Mouse (Mus musculus) limb, embryonic 11.5 days (tissue): ENCODE measurements at regions not wholly inside any gene's neighbourhood (a gene's known extent, or its start where the extent isn't known, plus 50 kb on each side); places are given as distances from the start of the nearest gene placed in this dataset.
A peak's percentile ranks its signal among the peaks of the same experiment; 100 is the strongest.

Experiments used
- ATAC-seq: fragments of 200-750 bp; cut with Nextera tagmentation; 2 replicates; pipeline ENCODE4 v1.8.0; 2017; ENCODE audit warnings: low read depth; ENCODE audit not compliant: insufficient number of reproducible peaks, low FRiP score, low TSS enrichment
- DNase-seq: peaks from one replicate; pipeline ENCODE4 v3.0.0-alpha.2; 2015; ENCODE audit warnings: low spot score
- H3K27ac ChIP-seq: fragments of 300-500 bp; sonication (generic); replicated peaks from 2 replicates; pipeline ENCODE4 v1.5.1; 2014; ENCODE audit warnings: low read depth, mild to moderate bottlenecking, low read length
- H3K27me3 ChIP-seq: fragments of 300-500 bp; sonication (generic); 2 replicates; pipeline ENCODE4 v1.6.1; 2014; ENCODE audit warnings: mild to moderate bottlenecking, low read length, mixed read lengths; ENCODE audit not compliant: control insufficient read depth, insufficient read depth
- H3K36me3 ChIP-seq: fragments of 300-500 bp; sonication (generic); 2 replicates; pipeline ENCODE4 v1.6.1; 2014; ENCODE audit warnings: mild to moderate bottlenecking, low read length, moderate library complexity, mixed read lengths; ENCODE audit not compliant: control insufficient read depth, insufficient read depth
- H3K4me1 ChIP-seq: fragments of 300-500 bp; sonication (generic); 2 replicates; pipeline ENCODE4 v1.6.1; 2014; ENCODE audit warnings: low read length, mixed read lengths; ENCODE audit not compliant: control insufficient read depth, insufficient read depth
- H3K4me2 ChIP-seq: fragments of 300-500 bp; sonication (generic); 2 replicates; pipeline ENCODE4 v1.6.1; 2014; ENCODE audit warnings: low read depth, mild to moderate bottlenecking, moderate library complexity; ENCODE audit not compliant: severe bottlenecking
- H3K4me3 ChIP-seq: fragments of 300-500 bp; sonication (generic); 2 replicates; pipeline ENCODE4 v1.5.1; 2014; ENCODE audit warnings: low read depth, low read length
- H3K9ac ChIP-seq: fragments of 300-500 bp; sonication (generic); 2 replicates; pipeline ENCODE4 v1.6.1; 2014; ENCODE audit warnings: mild to moderate bottlenecking, low read length
- H3K9me3 ChIP-seq: fragments of 300-500 bp; sonication (generic); 2 replicates; pipeline ENCODE4 v1.6.1; 2016; ENCODE audit warnings: low read length; ENCODE audit not compliant: control insufficient read depth
- WGBS: fragments of 180-500 bp; shearing (Covaris S2); extraction: QIAGEN DNeasy Blood & Tissue Kit; methylation state at CpG from one replicate; pipeline ENCODE4 v1.1.7; 2014; 5-methylcytosine and 5-hydroxymethylcytosine counted together

DNA sequence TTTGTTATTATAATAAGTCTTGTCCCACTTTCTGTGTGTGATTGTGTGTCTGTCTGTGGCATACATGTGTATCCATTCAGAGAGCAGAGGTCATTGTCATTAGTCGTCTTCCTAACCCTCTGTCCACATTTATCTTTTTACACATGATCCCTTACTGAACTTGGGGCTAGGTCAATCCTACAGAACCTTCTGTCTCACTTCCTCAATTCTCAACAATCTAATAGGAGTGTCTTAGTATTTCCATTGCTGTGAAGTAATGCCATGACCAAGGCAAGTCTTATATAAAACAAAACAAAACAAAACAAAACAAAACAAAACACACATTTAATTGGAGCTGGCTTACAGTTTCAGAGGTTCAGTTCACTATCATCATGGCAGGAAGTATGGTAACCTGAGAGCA is 237.5 kb upstream of the Marcks start:
- Histone ChIP-seq H3K4me3 (no peak overlapping the region), H3K4me2 (no peak overlapping the region), H3K27me3 (no peaks in the 10 kb centered on the region), H3K4me1 (no peaks in the 10 kb centered on the region), H3K27ac (no peak overlapping the region), H3K36me3 (no peaks in the 10 kb centered on the region), H3K9me3 (no peaks in the 10 kb centered on the region), H3K9ac (no peak overlapping the region)
- ATAC-seq, result no peak
- no peak for DNase-seq
- 84% methylated on average over 1 of the region's 1 CpGs for WGBS

DNA sequence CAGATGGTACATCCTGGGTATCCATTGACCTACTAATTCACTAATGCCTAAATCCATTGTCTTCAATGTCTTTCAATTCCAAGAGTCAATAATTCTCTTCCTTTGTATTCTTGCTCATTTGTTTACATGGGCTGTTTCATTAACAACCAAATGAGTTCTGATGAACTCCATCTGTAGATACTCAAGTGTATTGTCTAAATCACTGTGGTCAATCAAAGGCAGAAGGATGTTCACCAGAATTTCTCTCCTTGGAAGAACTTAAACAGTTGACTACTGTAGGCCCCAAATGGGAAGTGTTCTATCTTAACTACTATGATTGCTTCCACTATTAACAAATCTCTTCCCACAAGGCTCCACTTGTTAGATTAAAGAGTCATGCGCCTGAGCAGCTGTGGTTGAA is 236.9 kb upstream of the Marcks start:
- Histone ChIP-seq H3K27me3 (no peaks in the 10 kb centered on the region), H3K36me3 (no peaks in the 10 kb centered on the region), H3K4me1 (no peaks in the 10 kb centered on the region), H3K27ac (no peak overlapping the region), H3K9ac (no peak overlapping the region), H3K9me3 (no peaks in the 10 kb centered on the region), H3K4me2 (no peak overlapping the region), H3K4me3 (no peak overlapping the region)
- ATAC-seq, result no peak
- 92% methylated on average over 1 of the region's 1 CpGs for WGBS
- no peak for DNase-seq

DNA sequence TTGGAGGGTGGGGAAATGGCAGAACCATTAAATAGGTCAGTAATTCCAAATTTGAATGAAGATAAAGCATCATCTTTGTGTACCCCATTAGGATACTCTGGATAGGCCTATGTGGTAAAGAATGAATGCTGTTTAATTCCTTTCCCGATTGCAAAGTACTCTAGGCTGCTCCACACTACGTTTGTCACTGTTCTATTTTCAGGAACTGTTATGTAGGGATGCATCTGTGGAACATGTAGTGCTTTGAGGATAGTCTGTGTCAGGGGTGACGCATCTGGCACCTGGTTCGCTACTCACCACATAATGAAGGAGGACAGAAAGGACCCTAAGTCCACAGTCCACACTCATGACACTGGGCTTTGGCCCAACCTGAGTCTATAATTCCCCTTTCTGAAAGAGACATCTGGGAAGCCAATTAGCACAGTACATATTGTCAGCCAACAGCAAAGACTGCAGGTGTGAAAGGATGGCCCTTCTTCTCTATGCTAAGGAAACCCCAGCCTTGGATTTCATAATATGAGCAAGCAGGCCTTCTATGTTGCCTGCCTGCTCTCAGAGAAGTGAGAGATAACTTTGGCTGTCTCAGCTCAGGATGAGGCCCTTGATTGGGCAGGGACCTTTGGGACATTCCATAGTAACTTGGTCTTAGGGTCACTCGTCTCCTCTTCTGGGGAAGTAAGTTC is 230.4 kb upstream of the Marcks start:
- DNase-seq (no peak), ATAC-seq (no peak)
- no peaks in the 10 kb centered on the region for H3K4me1 ChIP-seq
- no peaks in the 10 kb centered on the region for H3K9me3 ChIP-seq
- H3K36me3 ChIP-seq, result no peaks in the 10 kb centered on the region
- no peak overlapping the region for H3K9ac ChIP-seq
- no peaks in the 10 kb centered on the region for H3K27me3 ChIP-seq
- WGBS, result 91% methylated on average over 5 of the region's 5 CpGs
- H3K4me3 ChIP-seq, result no peak overlapping the region
- H3K27ac ChIP-seq, result no peak overlapping the region
- no peak overlapping the region for H3K4me2 ChIP-seq

GRCm38 (mm10) chr10:37367796-37368195 is 229.1 kb upstream of the Marcks start:
- no peak overlapping the region for H3K4me2 ChIP-seq
- DNase-seq (no peak), ATAC-seq (no peak)
- no peaks in the 10 kb centered on the region for H3K9me3 ChIP-seq
- H3K4me1 ChIP-seq, result no peaks in the 10 kb centered on the region
- H3K27me3 ChIP-seq, result no peaks in the 10 kb centered on the region
- no peak overlapping the region for H3K9ac ChIP-seq
- no peak overlapping the region for H3K4me3 ChIP-seq
- 93% methylated on average over 4 of the region's 4 CpGs for WGBS
- H3K36me3 ChIP-seq, result no peaks in the 10 kb centered on the region
- no peak overlapping the region for H3K27ac ChIP-seq

DNA sequence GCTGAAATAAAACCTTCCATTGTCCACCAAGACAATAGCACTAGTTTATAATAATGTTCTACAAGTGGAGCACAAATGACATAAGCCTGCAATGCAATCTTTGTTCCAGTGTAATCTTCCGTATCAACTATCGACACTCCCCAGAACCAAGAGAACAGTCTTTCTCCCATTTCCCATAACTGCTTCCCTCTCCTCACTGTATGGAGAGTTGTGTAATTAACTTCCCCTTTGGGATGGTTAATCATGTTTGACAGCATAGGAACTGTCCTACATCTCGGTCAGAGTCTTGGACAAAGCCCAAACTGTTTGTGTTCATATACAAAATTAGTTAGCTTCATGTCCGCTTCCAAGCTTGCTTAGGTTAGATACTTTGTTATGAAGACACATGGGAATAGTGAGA is 225.8 kb upstream of the Marcks start:
- H3K36me3 ChIP-seq, result no peaks in the 10 kb centered on the region
- H3K4me1 ChIP-seq, result no peaks in the 10 kb centered on the region
- WGBS, result 89% methylated on average over 4 of the region's 4 CpGs
- no peak overlapping the region for H3K27ac ChIP-seq
- no peak overlapping the region for H3K4me3 ChIP-seq
- H3K9me3 ChIP-seq, result no peaks in the 10 kb centered on the region
- DNase-seq, result no peak
- no peak overlapping the region for H3K9ac ChIP-seq
- ATAC-seq, result no peak
- no peaks in the 10 kb centered on the region for H3K27me3 ChIP-seq
- H3K4me2 ChIP-seq, result no peak overlapping the region

GRCm38 (mm10) chr10:37360985-37361384 is 222.3 kb upstream of the Marcks start:
- Histone ChIP-seq H3K4me2 (no peak overlapping the region), H3K9me3 (no peaks in the 10 kb centered on the region), H3K36me3 (no peaks in the 10 kb centered on the region), H3K4me3 (no peak overlapping the region), H3K27me3 (no peaks in the 10 kb centered on the region), H3K4me1 (0 out of 2 replicates have a peak, but pooled peaks cover 4% of the 10 kb centered on the region), H3K9ac (no peak overlapping the region), H3K27ac (no peak overlapping the region)
- DNase-seq, result no peak
- no peak for ATAC-seq
- whole genome bisulfite sequencing, result 88% methylated on average over 3 of the region's 3 CpGs

DNA sequence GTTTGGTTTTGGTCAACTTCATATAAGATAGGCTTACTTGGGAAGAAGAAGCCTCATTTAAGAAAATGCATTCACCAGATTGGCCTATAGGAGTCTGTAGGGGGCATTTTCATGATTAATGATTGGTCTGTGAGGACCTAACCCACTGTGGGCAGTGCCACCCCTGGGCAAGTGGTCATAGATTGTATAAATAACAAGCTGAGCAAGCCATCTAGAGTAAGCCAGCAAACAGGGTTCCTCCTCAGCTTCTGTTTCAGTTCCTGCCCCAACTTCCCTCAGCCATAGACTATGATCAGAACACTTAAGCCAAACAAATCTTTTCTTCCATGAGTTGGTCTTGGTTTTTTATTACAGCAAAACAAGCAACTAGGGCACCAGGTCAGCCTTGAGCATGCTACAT is 220.2 kb upstream of the Marcks start:
- Histone ChIP-seq H3K4me3 (no peak overlapping the region), H3K27ac (no peak overlapping the region; the same call in 1 of the 2 replicates), H3K4me2 (no peak overlapping the region), H3K9ac (no peak overlapping the region), H3K9me3 (no peaks in the 10 kb centered on the region), H3K27me3 (no peaks in the 10 kb centered on the region), H3K4me1 (0 out of 2 replicates have a peak, but pooled peaks cover 4% of the 10 kb centered on the region), H3K36me3 (no peaks in the 10 kb centered on the region)
- DNase-seq (peak; percentile 13), ATAC-seq (no peak)

DNA sequence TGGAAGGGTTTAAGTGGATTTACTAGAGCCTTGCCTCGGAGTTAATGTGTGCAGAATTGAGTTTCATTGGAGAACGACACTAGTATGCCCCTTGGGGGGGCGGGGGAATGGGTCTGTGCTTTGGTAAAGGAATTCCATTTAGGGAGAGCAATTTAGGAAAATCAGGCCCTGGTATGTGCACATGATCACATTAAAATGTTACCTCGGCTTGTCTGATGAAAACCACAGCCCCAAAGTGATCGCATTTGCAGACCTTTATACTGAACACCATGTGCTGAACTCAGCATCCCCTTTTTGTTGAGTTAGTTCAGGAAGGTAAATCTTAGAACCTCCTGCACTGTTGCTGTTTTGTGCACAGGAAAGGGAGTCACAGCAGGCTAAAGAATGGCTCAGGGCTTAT is 219.6 kb upstream of the Marcks start:
- H3K4me2 ChIP-seq, result no peak overlapping the region
- peak; percentile 68 for ATAC-seq

More for the DNA sequence above, 219.6 kb upstream of the Marcks start:
- Histone ChIP-seq H3K9ac (no peak overlapping the region), H3K4me1 (0 out of 2 replicates have a peak, but pooled peaks cover 4% of the 10 kb centered on the region), H3K4me3 (no peak overlapping the region), H3K27ac (no peak overlapping the region; the same call in 1 of the 2 replicates), H3K27me3 (no peaks in the 10 kb centered on the region), H3K36me3 (no peaks in the 10 kb centered on the region), H3K9me3 (no peaks in the 10 kb centered on the region)
- peak; percentile 31 for DNase-seq
- WGBS, result 53% methylated on average over 5 of the region's 5 CpGs
